Mouse (Mus musculus) CH12.LX (cell line): ENCODE data around the gene Aven. TPM values are rescaled to one million over a fixed set of nuclear protein-coding genes. Genes with fewer than 3 reads are reported as not detected.

Experiments
- DNase-seq: peaks from one replicate; pipeline ENCODE4 v3.0.0-alpha.2; 2013; ENCODE audit errors: extremely low read depth
- H3K27ac ChIP-seq: 2 replicates; pipeline ENCODE4 v1.5.1; 2012; ENCODE audit warnings: low read depth, mild to moderate bottlenecking, control low read depth, moderate library complexity; ENCODE audit not compliant: insufficient read depth
- H3K27me3 ChIP-seq: replicated peaks from 2 replicates; pipeline ENCODE3; 2012; ENCODE audit warnings: inconsistent platforms
- H3K36me3 ChIP-seq, 2 experiments: replicated peaks in 1 of 2; 2 replicates each; pipeline versions ENCODE3 to v1.6.1; 2012; ENCODE audit warnings: inconsistent platforms in 1 of 2, low read length in 1 of 2, mild to moderate bottlenecking in 1 of 2, mixed read lengths in 1 of 2, moderate library complexity in 1 of 2; ENCODE audit not compliant: control insufficient read depth in 1 of 2, insufficient read depth in 1 of 2
- H3K4me1 ChIP-seq, 2 experiments: 2 replicates each; pipeline ENCODE4 v1.6.1; 2012; ENCODE audit warnings: inconsistent platforms in 1 of 2, moderate library complexity in 1 of 2; ENCODE audit not compliant: insufficient read depth in 2 of 2, control insufficient read depth in 1 of 2
- H3K4me2 ChIP-seq: 2 replicates; pipeline ENCODE4 v1.6.1; 2012; ENCODE audit warnings: low read depth, mild to moderate bottlenecking, control low read depth; ENCODE audit not compliant: poor library complexity, insufficient read depth, severe bottlenecking
- H3K4me3 ChIP-seq, 3 experiments: fragments of 150-350 bp in 1 of 3; sonication (generic) in 1 of 3; replicated peaks in 1 of 3; 2 replicates each; pipeline versions ENCODE3 to v1.5.1; 2011 to 2012; ENCODE audit warnings: low read depth in 2 of 3, low read length in 2 of 3, mild to moderate bottlenecking in 2 of 3, moderate library complexity in 2 of 3, control low read depth in 1 of 3, improper control_type of control experiment in 1 of 3, inconsistent platforms in 1 of 3, mixed read lengths in 1 of 3; ENCODE audit not compliant: poor library complexity in 1 of 3
- H3K79me2 ChIP-seq: replicated peaks from 2 replicates; pipeline ENCODE4 v1.6.1; 2012; ENCODE audit warnings: mild to moderate bottlenecking, moderate library complexity; ENCODE audit not compliant: control insufficient read depth, poor library complexity, insufficient read depth, severe bottlenecking; ENCODE audit errors: extremely low read depth
- H3K9ac ChIP-seq: 2 replicates; pipeline ENCODE4 v1.6.1; 2012; ENCODE audit warnings: low read depth, mild to moderate bottlenecking, control low read depth, moderate library complexity; ENCODE audit not compliant: insufficient read depth
- H3K9me3 ChIP-seq: replicated peaks from 2 replicates; pipeline ENCODE3; 2012; ENCODE audit warnings: low read length, inconsistent platforms, mixed read lengths
- BHLHE40 ChIP-seq: IDR thresholded peaks from 2 replicates; pipeline ENCODE4 v1.6.1; 2011; ENCODE audit warnings: mild to moderate bottlenecking, low read depth, low read length, improper control_type of control experiment
- CTCF ChIP-seq, 2 experiments: IDR thresholded peaks in 1 of 2; conservative IDR thresholded peaks in 1 of 2; 2 replicates each; pipeline ENCODE4 v1.5.1; 2011 to 2012; ENCODE audit warnings: low read depth in 2 of 2, low read length in 2 of 2, improper control_type of control experiment in 1 of 2, inconsistent platforms in 1 of 2, mild to moderate bottlenecking in 1 of 2, moderate library complexity in 1 of 2
- EP300 ChIP-seq: IDR thresholded peaks from 2 replicates; pipeline ENCODE4 v1.6.1; 2011; ENCODE audit warnings: low read length, improper control_type of control experiment
- JUN ChIP-seq: IDR thresholded peaks from 2 replicates; pipeline ENCODE4 v1.6.1; 2011; ENCODE audit warnings: low read depth, mild to moderate bottlenecking, low read length, improper control_type of control experiment, moderate library complexity; ENCODE audit not compliant: insufficient read depth
- JUND ChIP-seq: conservative IDR thresholded peaks from 2 replicates; pipeline ENCODE4 v1.6.1; 2011; ENCODE audit warnings: low read depth, low read length, improper control_type of control experiment
- NRF1 ChIP-seq: IDR thresholded peaks from 2 replicates; pipeline ENCODE4 v1.6.1; 2014; ENCODE audit warnings: low read depth, mild to moderate bottlenecking, inconsistent platforms, low read length, improper control_type of control experiment, moderate library complexity
- PAX5 ChIP-seq: IDR thresholded peaks from 2 replicates; pipeline ENCODE4 v1.6.1; 2012; ENCODE audit warnings: low read length, inconsistent platforms, mixed read lengths
- SIN3A ChIP-seq: IDR thresholded peaks from 2 replicates; pipeline ENCODE4 v1.6.1; 2012; ENCODE audit warnings: low read length, improper control_type of control experiment, inconsistent platforms
- TCF12 ChIP-seq: IDR thresholded peaks from 2 replicates; pipeline ENCODE4 v1.6.1; 2014; ENCODE audit warnings: low read depth, mild to moderate bottlenecking, inconsistent platforms, low read length, improper control_type of control experiment
- UBTF ChIP-seq: IDR thresholded peaks from 2 replicates; pipeline ENCODE4 v1.6.1; 2012; ENCODE audit warnings: low read depth, mild to moderate bottlenecking, inconsistent platforms, low read length, improper control_type of control experiment, moderate library complexity
- ZNF384 ChIP-seq: IDR thresholded peaks from 2 replicates; pipeline ENCODE4 v1.6.1; 2012; ENCODE audit warnings: low read depth, low read length, improper control_type of control experiment, inconsistent platforms
- dilution Hi-C: fragments of 300-500 bp; cut with MboI; formaldehyde crosslinking; loops from 2 replicates; pipeline ENCODE4 v1.14.3; 2020; ENCODE audit warnings: low sequenced_read_pairs; ENCODE audit not compliant: extremely low pct_unique_long_range_greater_than_20kb, extremely low pct_ligation_motif_present
- in situ Hi-C: fragments of 300-500 bp; cut with MboI; formaldehyde crosslinking; loops from 3 replicates; pipeline ENCODE4 v1.14.3; 2019; ENCODE audit warnings: low sequenced_read_pairs, low pct_ligation_motif_present, low pct_unique_long_range_greater_than_20kb, mixed read lengths
- polyA plus RNA-seq: library from polyadenylated mRNA; unstranded; fragments of >175 nt; gene quantifications from 2 replicates; pipeline ENCODE4 v1.2.1, GENCODE M21; 2012; ENCODE audit warnings: low read depth; ENCODE audit not compliant: insufficient read length
- total RNA-seq, 2 experiments: library from RNA; depleted of rRNA; stranded (reverse); fragments of 300-350 nt in 1 of 2; fragments of >200 nt in 1 of 2; gene quantifications; 2 replicates each; pipeline ENCODE4 v1.2.3; 2012 to 2014

Gene Aven
- total and polyA plus RNA-seq, 3 experiments = 21.2 to 44.3 (median 33.9) TPM

GRCm38 (mm10) chr2:112653836-112654235, 161.1 kb downstream of the Aven start:
- Histone ChIP-seq H3K9me3 (no peaks in the 10 kb centered on the region), H3K36me3 (no peaks in the 10 kb centered on the region), H3K4me2 (no peak overlapping the region), H3K4me3 (no peak overlapping the region), H3K9ac (no peak overlapping the region), H3K27ac (no peak overlapping the region), H3K27me3 (no peaks in the 10 kb centered on the region), H3K4me1 (peaks cover 0 to 3% of the 10 kb centered on the region in 2 experiments; a peak in 2 of 4 replicates), H3K79me2 (no peaks in the 10 kb centered on the region)
- in situ Hi-C loops = no loop called here
- no peak for DNase-seq
- dilution Hi-C loops = no loop called here
- no peak for TF ChIP-seq JUN
- no peak for TF ChIP-seq TCF12
- TF ChIP-seq NRF1 = no peak
- TF ChIP-seq JUND = no peak
- no peak for TF ChIP-seq EP300
- no peak for TF ChIP-seq SIN3A
- TF ChIP-seq PAX5 = no peak
- no peak for TF ChIP-seq ZNF384
- no peak for TF ChIP-seq UBTF
- no peak for TF ChIP-seq CTCF (conservative IDR thresholded peaks at IDR 0.05 in 1 of 2, IDR thresholded peaks at IDR 0.05 in 1 of 2; ENCODE audit: low read depth in 2 of 2, low read length in 2 of 2)

GRCm38 (mm10) chr2:112656131-112656530, 163.4 kb downstream of the Aven start:
- TF ChIP-seq ZNF384 (0 out of 2 replicates have a peak, but pooled peaks have one; percentile 20), TCF12 (no peak)
- dilution Hi-C loops (no loop called here), in situ Hi-C loops (no loop called here)
- no peaks in the 10 kb centered on the region for H3K27me3 ChIP-seq
- H3K27ac ChIP-seq = no peak overlapping the region
- no peak overlapping the region for H3K9ac ChIP-seq
- H3K4me3 ChIP-seq = no peak overlapping the region
- no peaks in the 10 kb centered on the region for H3K79me2 ChIP-seq
- H3K4me2 ChIP-seq = peak overlapping the region; percentile 33; the same call in 1 of the 2 replicates
- DNase-seq = no peak
- H3K9me3 ChIP-seq = no peaks in the 10 kb centered on the region
- H3K36me3 ChIP-seq = no peaks in the 10 kb centered on the region
- H3K4me1 ChIP-seq = peaks cover 0 to 3% of the 10 kb centered on the region in 2 experiments; a peak in 2 of 4 replicates

GRCm38 (mm10) chr2:112669461-112669860, 176.7 kb downstream of the Aven start:
- Histone ChIP-seq H3K79me2 (no peaks in the 10 kb centered on the region), H3K36me3 (no peaks in the 10 kb centered on the region), H3K27ac (no peak overlapping the region), H3K4me3 (no peak overlapping the region), H3K4me2 (no peak overlapping the region), H3K4me1 (no peaks in the 10 kb centered on the region), H3K9ac (no peak overlapping the region), H3K27me3 (no peaks in the 10 kb centered on the region), H3K9me3 (no peaks in the 10 kb centered on the region)
- no peak for DNase-seq
- no peak for TF ChIP-seq BHLHE40
- dilution Hi-C loops = no loop called here
- in situ Hi-C loops = no loop called here
